Mouse (Mus musculus) MEL-GATA-1-ER (cell line): ENCODE results near the gene Mindy3.

Experiments
- DNase-seq: peaks from one replicate; pipeline ENCODE4 v3.0.0-alpha.2; 2012; ENCODE audit warnings: low read depth; ENCODE audit errors: extremely low read depth

Mindy3 gene

GRCm38 (mm10) chr2:12371401-12371800 is 47.9 kb downstream of the Mindy3 start:
- no peak for DNase-seq

GRCm38 (mm10) chr2:12368451-12368850 is 50.8 kb downstream of the Mindy3 start:
- DNase-seq: peak; percentile 84

GRCm38 (mm10) chr2:12368016-12368415 is 51.3 kb downstream of the Mindy3 start:
- no peak for DNase-seq

DNA sequence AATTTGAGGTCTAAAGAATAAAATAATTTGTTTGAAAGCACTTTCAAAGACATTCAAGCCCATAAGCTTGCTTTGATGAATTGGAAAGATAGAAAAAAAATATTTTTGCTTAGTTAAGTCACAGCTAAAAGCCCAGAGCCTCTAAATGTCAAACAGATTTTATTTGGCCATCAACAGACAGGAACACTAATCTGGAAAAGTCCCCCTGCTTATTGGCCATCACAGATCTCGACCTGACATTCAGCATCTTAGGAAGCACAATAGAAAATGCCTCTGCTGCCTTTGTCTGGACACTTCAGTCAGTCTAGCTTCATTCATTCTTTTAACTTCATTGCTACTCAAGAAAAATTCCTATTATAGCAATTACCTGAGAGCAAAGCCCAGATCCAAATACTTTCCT is 58.0 kb downstream of the Mindy3 start:
- no peak for DNase-seq

DNA sequence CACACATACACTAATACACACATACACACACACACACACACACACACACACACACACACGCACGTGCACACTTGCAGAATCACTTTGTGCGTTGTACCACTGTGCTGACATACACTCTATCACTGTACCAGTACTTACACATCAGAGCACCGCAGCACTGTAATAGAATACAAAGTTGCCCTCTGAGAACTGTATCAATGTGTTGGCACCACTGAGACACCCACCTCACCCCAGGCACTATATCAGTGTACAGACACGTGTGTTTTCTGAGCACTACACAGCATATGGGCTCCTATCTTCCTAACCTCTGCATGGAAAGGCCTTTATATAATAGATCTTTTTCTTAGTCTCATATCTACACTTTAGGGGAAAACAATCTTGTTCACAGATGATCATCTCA is 64.4 kb downstream of the Mindy3 start:
- no peak for DNase-seq

GRCm38 (mm10) chr2:12348914-12349313 is 70.4 kb downstream of the Mindy3 start:
- no peak for DNase-seq

DNA sequence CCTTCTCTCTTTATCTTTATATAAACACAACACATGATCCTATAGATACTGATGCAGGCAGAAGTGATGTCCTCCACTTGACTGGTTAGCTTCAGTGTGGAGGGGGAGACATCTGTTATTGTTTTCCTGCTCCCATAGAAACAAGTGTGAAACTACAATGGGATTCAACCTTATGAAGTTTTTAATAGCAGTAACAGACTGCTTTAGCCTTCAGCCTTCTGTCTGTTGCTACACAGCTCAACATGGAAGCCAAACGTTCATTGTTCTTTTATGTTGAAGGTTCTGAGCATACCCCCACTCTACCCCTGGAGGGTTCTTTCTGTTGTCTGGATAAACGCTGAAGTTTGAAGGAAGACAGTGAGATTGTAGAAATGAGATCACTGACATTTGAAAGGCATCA is 87.3 kb downstream of the Mindy3 start:
- no peak for DNase-seq

DNA sequence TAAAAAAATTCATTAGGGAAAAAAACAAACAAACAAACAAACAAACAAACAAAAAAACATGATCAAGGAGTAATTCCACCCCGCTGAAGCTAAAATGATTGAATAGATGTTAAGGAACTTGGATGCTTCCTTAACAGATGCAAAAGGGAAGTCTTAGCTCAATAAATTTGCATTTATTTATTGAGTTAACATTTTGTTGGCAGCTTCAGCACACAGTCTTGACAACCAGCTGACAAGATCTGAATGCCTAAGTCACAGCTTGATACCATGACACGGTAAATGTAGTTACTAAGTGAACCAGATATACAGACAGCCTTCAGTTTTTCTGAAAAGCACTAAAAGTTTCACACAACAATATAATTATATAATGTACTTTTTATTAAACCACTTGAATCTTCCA is 89.7 kb downstream of the Mindy3 start:
- no peak for DNase-seq

DNA sequence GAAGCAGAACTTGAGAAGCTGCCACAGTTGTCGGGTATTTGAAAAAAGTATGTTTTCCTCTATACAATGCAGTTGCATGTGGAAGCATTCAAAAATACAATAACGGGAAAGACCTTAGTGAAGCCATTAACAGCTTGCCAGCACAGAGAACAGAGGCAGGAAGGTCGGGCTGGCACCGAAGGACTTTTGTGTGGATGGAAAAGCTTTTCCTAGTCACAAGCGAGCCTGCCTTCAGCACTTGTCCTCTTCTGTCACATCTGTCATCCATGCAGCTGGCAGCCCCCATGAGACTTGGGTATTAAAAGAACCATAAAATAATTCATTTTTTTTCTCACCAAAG is 90.2 kb downstream of the Mindy3 start:
- no peak for DNase-seq

DNA sequence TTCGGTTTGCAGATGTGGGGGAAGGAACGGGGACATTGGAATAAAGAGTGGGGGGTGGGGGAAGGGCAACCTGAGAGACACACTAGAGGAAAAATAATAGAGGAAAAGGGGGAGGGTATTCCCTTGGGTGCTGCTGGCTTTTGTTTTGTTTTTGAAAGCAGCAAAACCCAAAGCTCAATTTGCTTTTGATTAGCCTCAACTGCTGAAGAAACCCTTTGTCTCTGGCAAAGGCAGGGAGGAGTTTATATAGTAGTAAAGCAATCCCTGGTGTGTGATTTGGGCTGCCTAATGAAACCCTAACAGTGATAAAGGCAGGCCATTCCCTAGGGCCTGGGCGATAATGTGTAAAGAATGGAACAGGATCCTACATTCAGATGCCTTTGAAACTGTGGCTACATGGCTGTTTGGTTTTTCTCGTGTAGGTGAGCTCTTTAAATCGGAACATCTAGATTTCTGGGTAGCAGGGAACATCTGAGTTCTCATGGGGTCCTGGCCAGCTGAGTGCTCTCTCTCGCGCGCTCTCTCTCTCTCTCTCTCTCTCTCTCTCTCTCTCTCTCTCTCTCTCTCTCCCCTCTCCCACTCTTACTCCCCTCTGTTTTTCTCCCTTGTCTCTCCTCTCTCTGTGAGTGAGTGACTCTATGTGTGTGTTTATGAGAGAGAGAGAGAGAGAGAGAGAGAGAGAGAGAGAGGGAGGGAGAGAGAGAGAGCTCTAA is 90.8 kb downstream of the Mindy3 start:
- DNase-seq: no peak

GRCm38 (mm10) chr2:12327691-12328354 is 91.4 kb downstream of the Mindy3 start:
- no peak for DNase-seq

- no peak for DNase-seq
These were observed 92.1 kb downstream of the Mindy3 start for GRCm38 (mm10) chr2:12327216-12327615.

DNA sequence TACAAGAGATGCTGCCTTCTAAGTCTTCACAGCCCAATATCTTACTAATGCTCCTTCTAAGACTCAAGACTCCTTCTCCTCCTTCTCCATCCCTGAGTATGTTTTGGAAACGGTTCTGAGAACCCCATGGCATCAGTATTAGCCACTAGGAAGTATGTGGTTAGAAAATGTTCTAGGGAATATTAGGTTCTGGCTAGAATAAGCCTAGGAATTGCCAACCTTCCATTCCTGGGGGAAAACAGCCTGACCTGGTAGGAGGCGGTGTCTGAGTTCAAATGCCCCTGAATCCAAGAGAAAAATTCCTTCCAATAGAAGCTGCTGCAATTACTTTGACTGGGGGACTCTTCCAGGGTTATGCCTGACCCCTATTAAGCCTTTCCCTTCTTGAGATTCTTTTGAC is 93.4 kb downstream of the Mindy3 start:
- no peak for DNase-seq

- DNase-seq: no peak
These were observed 93.9 kb downstream of the Mindy3 start for GRCm38 (mm10) chr2:12325417-12325816.

- no peak for DNase-seq
These were observed 98.4 kb downstream of the Mindy3 start for GRCm38 (mm10) chr2:12320914-12321313.

DNA sequence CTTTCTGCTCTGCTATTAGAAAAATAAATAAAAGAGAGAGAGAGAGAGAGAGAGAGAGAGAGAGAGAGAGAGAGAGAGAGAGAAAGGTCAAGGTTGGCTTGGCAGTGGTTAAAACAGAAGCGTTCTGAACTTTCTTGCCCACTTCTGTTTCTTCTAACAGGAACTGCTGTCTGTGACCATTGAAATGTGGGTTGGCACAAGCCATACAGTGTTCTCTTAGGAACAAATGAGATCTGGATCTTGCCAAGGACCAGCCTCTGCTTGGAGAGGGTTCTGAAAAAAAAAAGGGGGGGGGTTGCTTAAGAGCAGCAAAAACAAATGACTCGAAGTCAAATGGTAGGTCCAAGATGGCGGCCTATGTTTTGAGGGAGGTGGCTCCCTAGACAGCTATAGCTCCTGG is 100.6 kb downstream of the Mindy3 start:
- no peak for DNase-seq

GRCm38 (mm10) chr2:12318036-12318435 is 101.2 kb downstream of the Mindy3 start:
- no peak for DNase-seq

DNA sequence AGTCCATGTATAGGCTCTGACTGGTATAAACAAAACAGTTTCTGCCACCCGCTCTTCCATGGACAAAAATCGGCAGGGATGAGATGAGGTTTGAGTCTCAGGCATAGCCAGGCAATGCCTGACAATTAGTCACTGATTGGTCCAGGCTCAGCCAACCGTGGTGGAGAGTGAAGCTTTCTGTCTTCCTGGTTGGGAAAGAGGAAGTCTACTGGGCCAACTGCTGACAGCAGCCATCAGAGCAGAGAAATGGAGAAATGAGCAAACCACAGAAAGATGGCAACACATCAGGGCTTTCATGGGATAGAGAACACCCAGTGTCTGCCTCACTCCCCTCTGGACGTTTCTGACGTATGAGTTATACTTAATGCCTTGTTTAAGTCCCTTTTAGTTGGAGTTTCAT is 101.9 kb downstream of the Mindy3 start:
- peak; percentile 88 for DNase-seq

DNA sequence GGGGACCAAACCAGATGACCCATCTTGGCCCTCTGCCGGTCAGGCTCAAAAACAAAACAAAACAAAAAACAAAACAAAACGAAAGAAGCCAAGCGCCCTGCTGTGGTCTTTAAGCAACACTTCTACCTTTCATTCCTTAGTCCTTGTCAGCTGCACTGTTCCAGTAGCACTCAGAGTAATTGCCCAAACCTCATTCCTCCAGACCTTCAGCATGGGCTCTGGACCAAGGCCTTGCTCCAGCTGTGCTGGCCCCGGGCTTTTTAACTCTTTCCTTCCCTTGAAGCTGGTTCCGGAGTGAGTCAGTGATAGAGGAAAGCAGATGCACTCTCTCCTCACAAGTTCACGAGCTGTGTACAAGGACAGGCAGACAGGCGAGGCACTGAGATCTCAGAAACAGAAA is 102.9 kb downstream of the Mindy3 start:
- DNase-seq: no peak

GRCm38 (mm10) chr2:12314028-12314427 is 105.2 kb downstream of the Mindy3 start:
- no peak for DNase-seq

DNA sequence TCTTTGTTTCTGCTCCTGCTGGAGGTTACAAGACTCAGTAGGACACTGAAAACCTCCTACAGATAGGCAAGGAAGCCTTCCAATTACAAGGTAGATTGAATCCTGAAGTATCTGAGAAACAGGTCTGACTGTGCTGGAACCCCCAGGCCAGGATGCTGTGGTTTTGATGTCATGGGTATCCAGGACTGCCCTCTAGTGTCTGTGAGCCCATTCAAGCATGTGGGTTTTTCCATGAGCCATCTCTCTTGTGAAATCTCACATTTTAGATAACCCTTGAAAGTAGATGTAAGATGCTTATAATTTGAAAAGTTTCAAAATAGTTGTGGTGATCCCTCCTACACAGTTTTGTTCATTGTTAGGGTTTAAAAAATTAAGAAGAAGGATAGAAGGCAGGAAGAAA is 110.8 kb downstream of the Mindy3 start:
- DNase-seq: no peak

- DNase-seq: no peak
These were observed 112.0 kb downstream of the Mindy3 start for GRCm38 (mm10) chr2:12307311-12307710.

DNA sequence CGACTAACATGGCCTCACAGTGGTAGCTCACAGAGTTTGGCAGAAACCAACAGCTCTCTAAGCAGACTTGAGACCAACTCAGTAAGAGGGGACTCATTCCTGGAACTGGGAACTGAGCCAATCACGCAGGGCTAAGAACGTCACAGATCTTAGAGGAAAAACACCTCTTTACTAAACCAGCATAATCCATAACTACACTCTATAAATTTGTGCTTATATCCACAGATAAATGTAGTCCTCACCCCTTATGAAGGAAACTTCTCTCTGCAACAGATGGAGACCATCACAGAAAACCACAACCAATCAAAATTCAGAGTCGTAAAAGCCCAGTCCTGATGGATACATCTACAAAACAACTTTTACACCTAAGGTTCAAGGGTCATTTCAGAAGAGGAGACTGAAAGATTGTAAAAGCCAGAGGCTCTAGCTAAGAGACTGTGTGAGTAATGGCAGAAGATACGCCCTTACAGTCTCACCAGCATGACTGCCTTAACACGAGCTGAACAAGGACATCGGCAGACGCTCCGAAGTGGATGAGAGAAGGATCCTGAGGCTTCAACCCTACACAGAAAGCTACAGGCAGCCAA is 114.1 kb downstream of the Mindy3 start:
- DNase-seq: no peak
